Mouse (Mus musculus) erythroblast, embryonic 14.5 days (primary cell): ENCODE results near the gene Bend4.

Source experiments
- GATA1 ChIP-seq: IDR thresholded peaks from 2 replicates; pipeline ENCODE4 v1.6.1; 2012; ENCODE audit warnings: low read length, inconsistent platforms, mixed read lengths
- TAL1 ChIP-seq: IDR thresholded peaks from 3 replicates; pipeline ENCODE4 v1.6.1; 2012; ENCODE audit warnings: low read length, inconsistent platforms, mixed read lengths

GRCm38 (mm10) chr5:67404380-67404779 is 23.7 kb downstream of the Bend4 start:
- TF ChIP-seq GATA1 (no peak), TAL1 (no peak)
